Mouse (Mus musculus): ENCODE measurements around the gene Dab2ip.

The Dab2ip gene

DNA sequence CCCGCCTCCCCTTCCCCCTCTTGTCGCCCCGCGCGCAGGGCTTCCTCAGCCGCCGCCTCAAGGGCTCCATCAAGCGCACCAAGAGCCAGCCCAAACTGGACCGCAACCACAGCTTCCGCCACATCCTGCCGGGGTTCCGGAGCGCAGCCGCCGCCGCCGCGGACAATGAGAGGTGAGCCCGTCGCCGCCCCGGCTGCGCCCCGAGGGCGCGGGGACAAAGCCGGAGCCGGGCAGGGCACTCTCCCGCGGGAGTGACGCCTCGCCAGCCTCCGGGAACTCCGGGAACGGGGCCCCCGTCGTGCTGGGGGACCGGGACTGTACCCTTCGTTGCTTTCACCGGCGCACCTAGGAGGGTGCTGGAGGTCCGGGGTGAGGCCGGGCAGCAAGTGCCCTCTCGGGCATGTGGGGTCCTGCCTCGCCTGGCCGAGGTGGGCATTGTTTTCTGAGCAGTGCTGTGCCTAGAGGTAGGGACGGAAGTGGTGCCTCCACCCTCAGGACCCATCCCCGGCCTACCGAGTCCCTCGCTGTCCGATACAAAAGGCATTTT, 103.5 kb downstream of the Dab2ip start:
- DNase-seq: peak; percentile 54

DNA sequence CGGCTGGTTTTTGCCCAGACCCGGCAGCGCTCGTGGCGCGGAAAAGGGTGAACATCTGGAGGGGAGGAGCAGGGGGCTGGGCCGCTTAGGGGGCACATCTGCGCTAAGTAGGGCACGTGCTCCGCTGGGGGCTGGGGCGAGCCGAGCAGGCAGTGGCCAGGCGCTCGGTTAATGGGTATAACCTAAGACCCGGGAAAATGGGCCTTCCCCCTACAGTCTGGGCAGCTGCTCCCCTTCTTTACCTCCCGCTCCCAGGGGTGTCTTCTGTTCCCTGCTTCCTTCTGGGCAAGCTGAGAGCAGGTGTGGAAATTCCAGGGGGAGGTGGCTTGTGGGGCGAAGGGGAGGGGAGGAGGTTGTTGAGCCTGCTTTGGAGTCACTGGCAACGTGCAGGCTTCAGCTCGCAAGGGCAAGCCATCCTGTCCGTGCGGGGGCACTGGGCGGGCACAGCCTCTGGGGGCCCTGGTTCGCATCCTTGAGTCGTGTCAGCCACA, 104.0 kb downstream of the Dab2ip start:
- DNase-seq: peak; percentile 55

DNA sequence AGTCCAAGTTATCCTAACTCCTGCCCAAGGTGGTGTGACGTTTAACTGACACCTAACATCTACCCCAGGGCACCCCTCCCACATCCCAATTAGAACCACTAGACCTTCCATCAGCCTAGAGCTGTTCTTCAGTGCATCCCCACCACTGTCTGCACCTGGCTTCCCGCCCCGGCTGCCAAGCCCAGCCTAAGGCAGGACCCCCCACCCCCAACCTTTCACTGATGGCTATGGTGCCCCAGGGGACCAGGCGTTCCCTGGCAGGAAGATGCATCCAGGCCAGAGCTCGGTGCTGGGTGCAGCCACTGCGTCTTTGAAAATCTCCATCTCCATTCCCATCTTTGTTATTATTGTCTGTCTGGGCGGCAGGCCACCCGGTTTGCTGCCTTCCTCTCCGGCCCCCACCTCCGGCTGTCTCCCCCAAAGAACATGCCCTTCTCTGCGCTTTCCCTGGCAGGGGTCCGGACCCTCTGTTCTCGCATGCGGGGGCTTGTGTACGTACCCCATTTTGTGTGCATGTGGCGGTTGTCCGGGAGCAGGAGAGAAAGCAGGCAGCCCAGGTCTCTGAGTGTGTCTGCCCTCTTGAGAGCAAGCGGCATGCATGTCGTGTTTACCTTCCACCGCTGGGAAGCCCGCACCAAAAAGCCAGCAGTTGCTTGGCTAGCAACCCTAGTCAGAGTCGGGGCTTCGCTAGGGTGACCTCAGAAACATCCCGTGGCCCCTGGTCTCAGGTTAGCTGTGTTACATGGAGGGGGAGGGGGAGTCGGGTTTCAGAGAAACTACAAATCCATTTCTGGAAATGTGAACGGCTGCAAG, 104.9 kb downstream of the Dab2ip start:
- DNase-seq: peak; percentile 36

DNA sequence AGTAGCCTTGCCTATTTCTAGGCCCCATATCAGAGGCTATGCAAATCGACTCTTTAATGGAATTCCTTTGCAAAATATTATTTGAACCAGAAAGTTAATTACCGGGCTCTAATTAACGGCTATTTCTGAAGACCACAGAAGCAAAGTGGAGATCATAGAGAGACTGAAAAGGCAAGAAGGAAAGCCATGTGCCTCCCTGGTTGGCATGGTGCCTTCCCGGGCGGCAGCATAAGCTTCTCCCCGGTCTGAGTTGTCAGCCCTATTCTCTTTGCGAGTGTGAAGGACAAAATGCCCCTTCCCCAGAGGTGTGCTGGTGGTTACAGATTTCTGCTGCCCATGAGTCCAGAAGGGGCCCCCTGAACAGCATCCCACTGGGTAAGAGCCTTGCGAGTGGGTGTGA, 109.7 kb downstream of the Dab2ip start:
- no peak for DNase-seq

DNA sequence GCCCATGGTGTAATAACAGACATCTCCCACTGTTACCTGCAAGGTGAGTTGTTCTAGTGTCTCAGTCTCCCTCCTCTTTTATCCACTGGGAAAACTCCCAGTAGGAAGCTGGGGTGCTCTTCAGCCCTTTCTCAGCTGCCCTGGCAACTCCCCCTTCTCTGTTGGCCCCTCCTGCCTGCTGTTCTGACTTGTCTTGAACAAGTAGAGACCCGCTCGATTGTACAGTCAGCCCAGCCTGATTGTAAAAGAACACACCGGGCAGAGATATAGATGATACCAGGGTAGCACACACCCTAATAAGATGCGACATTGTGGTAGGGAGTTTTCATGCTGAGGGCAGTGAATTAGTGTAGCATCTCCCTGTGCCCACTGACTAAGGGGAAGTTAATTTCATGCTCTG, 111.2 kb downstream of the Dab2ip start:
- no peak for DNase-seq

DNA sequence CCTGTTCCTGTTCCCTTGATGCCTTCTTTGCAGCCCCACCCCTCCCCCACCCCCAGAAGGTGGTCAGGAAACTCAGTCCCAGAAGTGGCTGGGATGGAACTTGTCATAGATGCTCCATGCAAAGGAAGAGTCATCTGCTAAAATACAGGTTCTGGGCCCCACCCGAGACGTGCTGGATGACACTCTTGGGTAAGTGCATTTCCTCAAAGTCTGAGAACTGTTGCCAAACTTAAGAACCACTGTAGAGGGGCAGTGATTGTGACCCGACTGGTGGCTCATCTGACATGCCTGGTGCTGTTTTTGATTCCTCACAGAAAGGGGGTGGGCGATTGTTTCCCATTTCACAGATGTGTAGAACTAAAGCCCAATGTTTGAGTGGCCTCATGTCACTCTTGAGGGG, 111.7 kb downstream of the Dab2ip start:
- no peak for DNase-seq

DNA sequence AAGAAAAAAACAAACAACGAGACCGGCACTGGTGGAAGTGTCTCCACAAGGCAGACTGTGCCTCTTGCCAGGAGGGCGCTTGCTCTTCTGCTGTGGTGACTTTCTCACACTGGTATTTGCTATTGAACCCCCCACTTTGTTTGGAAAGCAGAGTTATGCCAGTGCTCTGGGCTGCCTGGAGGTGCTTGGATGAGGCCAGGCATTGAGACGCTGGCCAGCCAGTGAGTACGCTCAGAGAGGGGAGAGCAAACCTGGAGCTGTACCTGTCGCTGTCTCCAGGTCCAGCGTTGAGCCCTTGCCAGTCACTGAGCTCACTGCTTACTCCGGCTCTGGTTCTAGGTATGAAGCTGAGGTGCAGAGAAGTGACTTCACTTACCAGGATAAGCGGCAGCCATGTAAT, 112.2 kb downstream of the Dab2ip start:
- no peak for DNase-seq

DNA sequence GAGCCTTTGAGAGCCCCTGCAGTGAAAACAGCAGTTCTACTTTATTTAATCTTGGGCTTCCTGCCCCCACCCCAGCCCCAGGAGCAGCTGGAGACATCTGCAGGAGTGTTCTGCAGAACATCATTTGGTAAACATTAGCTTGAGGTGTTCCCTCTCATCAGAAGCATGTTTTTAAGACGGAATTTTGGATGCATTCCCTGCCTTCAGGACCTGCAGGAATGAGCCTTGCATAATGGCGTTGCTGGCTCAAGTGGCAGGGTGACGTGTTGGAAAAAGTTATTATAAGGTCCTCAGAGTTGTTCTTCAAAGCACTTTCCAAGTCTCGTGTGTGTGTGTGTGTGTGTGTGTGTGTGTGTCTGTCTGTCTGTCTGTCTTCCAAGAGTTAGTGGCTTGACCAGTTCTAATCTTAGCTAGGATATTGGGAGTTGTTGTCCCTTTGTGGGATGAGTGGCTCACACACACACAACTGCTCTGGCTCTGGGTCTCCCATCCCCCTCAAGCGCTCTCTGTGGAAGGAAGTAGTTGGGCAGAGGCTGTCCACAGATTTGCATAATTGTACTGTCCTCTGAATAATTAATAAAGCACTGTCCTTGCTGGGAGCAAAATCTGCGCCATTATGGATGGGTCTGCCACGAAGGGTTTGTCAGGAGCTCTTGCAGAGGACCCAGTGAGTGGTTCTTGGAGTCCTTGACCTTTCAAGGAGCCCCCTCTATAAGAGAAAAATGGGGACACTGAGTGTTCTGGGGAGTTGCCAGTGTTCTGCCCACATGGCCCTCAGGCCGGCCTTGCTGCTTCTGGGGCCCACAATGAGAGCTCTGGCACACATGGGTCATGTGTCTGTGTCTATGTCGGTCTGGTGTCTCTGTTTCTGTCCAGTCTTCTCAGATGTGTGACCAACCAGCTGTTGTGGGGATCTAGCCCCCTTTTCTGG, 114.2 kb downstream of the Dab2ip start:
- DNase-seq: no peak

DNA sequence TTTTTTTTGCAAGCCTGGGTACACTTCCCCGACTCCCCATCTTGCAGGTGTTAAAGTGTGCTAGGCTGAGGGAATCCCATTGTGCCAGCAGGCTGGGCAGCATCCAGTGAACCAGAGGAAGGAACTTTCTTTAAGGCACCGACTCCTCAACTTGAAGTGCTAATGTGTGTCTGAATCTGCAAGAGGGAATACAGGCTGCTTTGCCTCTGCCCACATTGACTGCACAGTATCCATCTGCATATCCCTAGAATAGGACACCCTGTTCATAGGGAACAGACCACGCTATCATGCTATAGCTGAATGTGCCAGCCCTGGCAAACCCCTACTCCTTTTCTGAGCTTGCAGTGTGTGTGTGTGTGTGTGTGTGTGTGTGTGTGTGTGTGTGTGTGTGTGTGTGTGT, 115.1 kb downstream of the Dab2ip start:
- no peak for DNase-seq

DNA sequence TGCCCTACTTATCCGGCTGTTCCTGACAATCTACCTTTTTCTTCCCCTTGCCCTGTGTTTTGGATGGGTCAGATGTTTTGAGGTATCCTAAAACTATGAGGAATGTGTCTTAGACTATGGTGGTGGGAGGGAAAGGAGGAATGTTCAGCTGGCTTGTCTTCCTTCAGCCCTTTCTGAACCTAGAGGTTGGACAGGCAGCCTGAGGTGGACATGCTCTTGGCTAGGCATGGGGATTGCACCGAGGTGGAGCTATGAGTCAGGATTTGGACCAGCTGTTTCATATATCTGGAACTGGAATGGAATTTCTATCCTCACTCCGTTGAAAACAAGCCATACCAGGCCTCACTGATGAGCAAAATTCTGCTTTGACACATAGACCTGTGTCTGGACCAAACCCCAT, 115.9 kb downstream of the Dab2ip start:
- DNase-seq: no peak

DNA sequence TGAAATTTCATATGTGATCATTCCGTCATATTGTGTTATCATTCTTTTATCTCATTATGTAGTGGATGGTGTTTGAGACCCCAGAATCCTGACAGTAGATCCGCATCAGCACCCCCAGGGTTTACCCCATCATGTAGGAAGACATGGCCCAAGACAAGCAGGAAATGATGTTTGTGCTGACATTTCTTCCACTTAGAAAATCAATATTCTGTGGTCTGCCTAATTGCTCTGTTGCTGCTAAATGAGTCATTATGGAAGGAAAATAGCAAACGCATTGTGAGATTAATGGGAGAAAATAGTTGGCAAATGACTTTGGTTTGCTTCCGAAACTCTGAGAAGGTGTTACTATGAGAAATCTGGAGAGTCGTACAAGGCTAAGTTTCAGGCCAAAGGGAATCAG, 116.4 kb downstream of the Dab2ip start:
- DNase-seq: no peak

DNA sequence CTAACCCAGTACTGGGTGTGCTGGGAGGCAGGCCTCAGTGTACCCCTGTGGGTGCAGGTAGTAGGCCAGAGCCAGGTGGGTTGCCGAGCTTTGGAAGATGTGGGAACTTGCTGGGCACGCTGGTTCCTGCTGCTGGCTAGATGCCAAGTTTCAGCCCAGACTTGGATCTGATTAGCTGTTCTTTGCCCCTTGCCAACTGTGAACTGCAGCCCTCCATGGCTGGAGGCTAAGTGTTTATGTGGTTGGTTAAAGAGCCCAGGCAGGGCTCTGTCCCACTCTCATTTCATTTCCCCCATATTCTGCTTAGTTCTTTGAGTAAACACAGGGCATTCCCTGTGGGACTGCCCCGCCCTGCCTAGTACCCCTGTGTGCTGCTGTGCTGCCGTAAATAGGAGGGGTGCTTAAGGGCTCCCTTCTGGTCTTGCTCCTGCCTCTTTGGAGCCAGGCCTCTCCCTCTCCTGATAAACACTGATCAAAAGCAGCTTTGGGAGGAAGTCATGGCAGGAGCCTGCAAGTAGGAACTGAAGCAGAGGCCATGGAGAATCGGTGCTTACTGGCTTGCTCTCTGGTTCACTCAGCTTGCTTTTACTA, 118.1 kb downstream of the Dab2ip start:
- peak; percentile 35 for DNase-seq

DNA sequence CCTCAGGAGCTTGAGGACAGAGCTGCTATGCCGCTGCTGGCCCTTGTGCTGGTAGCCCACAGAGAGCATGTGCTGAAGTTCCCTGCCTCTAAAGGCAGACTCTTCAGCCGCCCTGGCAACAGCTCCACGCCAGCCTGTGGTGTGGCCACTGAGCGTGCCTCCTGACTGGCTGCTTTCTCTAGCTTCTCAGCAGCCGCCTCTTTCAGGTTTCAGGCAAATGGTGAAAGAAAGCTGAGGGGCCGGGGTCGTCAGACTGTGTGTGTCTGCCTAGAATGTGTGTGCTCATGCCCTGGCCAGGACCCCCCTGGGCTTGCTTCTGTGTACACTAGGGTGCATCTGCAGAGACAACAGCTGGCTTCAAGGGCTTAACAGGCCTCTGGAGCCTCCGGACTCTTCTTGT, 119.8 kb downstream of the Dab2ip start:
- peak; percentile 43 for DNase-seq

DNA sequence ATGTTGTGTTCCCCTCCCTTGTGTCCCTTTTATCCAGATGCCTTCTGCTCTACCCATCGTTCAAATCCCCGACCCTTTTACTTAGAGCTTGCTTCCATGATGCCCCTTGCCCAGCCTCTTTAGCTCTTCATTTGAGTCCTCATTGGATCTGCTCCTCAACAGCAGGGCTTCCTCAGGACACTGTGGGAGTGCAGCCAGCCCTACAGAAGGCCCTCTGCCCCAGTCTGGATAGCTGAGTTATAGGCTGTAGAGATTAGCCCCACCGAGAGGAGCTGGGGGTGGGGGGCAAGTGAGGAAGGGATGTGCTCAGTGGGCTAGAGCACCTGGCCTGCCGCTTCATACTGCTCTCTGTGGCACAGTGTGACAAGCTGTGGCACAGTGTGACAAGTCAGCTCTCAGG, 120.4 kb downstream of the Dab2ip start:
- no peak for DNase-seq

DNA sequence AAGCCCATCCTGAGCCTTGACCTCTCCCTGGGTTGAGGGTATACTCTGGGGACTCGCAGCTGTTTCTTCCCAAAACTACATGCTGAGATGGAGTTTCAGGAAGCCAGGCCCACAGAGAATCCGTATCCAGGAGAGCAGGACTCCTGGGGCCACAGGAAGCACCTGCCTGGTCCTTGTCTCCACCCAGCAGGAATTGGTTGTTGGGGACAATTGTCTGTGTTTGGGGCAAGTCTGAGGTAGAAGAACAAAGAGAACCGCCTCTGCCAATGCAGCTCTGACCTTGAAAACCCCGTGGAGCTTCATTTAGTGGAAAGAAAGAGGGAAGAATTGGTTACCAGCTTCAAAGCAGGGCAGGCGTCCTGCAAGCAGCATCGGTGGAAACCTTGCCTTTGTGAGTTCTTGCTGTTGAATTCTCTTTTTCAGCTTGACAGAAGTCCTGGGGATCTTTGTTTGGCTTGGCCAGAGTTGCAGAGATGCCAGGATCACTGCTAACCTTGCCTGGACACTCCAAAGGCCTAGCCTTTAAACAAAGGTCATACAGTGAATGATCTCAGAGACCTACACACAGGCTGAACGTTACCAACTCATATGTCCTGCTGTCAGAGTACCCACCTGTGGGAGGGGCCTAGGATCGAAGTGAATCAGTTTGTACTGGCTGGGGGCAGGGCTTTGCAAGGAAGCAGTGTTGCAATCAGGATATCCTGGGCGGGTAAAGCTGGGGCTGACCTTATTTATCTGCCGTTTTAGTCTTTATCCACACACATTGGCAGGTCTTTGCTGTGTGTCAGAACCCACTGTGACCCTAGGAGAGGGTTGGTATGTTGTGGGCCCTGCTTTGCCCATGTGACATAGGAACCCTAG, 122.0 kb downstream of the Dab2ip start:
- no peak for DNase-seq

DNA sequence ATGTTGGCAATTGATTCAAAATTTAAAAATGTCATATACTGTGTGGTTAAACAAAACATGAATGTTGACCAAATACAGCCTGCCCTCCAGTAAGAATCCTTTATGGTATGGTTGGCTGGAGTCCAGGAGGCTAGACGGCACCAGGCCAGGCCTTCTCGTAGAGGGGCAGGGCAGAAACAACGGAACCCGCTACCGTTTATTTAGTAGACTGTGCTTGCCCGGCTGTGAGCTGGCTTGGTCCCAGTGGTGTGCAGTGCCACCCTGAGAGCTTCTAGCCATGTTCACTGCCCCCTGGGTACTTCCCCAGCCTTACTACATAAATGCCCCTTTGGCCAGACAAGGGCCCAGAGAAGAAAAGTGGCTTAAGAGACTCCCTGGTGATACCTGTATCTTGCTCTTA, 122.8 kb downstream of the Dab2ip start:
- peak; percentile 32 for DNase-seq

DNA sequence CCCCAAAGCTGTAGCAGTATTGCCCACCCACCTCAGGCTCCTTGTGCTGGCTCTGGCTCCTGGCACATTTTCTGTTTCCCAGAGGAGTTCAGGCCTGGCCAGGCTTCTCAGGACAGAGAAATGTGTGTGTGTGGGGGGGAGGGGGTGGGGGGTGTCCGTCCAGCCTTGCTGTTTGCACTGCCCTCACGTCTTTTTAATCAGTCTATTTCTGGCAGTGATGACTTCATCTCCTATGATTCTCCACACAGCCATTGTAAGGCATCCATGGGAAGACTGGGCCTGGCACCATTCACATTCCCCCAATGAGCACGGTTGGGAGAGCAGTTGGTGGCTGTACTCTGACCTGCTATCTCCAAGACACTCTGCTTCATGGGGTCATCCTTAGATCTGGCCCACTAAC, 125.9 kb downstream of the Dab2ip start:
- no peak for DNase-seq

DNA sequence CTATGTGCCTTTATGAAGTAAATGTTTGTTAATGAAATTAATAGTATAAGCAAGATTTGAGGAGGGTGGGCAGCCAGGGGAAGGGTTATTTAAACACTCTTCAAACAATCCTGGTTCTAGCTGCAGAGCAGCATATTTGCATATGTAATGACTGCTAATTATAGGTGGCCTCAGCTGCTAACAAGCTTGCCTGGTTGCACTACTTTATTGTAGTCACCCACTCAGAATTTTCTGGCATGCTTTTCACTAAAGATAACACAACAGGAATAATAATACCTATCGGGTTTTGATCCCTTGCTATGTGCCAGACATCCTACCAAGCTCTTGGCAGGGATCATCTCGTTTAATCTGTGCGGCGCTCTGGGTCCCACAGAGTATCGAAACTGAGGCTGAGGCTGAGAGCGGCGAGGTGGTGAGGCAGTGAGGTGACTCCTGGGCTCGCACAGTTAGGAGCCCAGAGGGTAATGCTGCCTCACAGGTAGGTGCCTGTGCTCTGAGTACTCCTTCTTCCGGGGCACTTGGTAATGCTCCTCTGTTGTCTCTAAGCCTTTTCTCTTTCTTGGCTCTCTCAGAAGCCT, 126.8 kb downstream of the Dab2ip start:
- DNase-seq: no peak

DNA sequence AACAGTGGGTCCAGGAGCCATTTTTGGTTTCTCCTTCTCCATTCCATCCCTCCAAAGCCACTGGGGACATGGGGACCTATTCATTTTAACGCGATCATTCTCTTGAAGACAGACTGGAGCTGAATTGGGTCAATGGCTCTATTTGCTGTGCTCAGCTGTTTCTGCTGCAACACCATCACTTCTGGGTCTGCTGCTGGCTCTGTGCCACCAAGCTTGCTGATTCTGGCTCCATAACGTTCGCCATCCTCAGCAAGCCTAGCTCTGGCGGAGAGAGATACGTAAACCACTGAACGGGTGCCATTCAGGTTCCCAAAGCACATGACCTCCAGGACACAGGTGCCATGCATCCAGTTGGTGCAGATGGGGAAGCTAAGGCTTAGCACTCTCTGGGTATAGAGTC, 128.0 kb downstream of the Dab2ip start:
- peak; percentile 63 for DNase-seq

DNA sequence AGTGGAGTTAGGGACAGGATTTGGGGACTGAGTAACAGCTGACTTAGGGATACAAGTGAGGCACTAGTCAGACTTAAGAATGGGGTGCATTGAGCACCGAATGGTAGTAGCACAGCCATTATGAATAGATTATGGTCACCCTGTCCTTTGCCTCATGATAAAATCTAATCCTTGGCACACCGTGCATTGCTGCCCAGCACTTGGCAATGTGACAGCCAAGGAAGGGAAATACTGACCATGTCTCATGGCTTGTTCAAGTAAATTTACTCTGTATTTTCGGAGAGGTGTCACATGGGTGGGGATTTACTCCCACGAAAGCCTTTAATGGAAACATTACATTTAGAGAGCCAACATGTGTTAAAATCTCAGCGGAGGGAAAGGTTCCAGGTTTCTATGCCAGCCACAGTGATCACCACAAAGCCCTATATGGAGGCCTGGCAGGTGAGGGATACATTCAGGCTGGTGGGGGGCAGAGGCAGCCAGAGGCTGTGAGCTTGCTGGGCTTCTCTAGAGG, 129.5 kb downstream of the Dab2ip start:
- no peak for DNase-seq

DNA sequence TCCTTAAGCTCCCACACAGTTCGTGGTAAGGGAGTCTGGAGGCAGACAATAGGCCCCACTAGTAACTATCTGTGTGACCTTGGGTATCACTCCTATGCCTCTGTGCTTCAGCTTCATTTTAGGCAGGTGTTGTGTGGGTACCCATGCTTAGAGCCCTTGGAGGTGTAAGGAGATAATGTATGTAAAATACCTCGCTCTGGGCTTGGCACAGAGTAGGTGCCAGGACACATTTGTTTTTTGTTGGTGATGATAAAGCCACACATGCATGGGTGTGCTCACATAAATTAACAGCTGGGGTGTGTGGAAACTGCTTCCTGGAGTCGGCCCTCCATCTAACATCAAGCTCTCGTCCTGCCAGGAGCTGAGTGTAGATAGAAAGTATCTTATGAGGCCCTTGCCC, 130.1 kb downstream of the Dab2ip start:
- no peak for DNase-seq

DNA sequence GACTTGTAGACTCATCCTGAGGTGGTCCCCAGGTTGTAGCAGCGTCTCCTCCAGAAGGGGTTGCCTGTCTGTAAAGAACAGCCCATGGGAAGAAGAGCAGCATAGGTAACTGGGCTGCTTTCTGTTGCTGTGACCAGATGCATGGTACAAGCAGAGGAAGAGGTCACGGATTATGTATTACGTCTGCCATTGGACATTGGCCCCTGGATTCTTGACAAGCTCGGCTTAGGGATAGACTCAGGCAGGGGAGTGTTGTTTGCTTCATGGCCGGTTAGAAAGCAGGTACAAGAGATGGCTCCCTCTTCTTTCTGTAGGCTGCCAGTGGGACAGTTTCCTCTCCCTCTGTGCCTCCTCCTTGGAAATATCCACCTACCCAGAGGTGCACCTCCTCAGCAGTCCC, 130.5 kb downstream of the Dab2ip start:
- no peak for DNase-seq

All from right cerebral cortex, postnatal 4 days (tissue).